Mouse (Mus musculus): ENCODE data around the gene Sema5a. TPM values are rescaled to one million over a fixed set of nuclear protein-coding genes. Genes with fewer than 3 reads are reported as not detected.

Sema5a gene
- polyA plus RNA-seq, 1 experiment from 2014 or later: 0.63 TPM

- no peak for DNase-seq
- Histone ChIP-seq H3K4me1 (replicated peaks) (no peaks in the 10 kb centered on the region), H3K9ac (no peak overlapping the region), H3K27me3 (no peaks in the 10 kb centered on the region), H3K27ac (no peak overlapping the region), H3K4me2 (no peak overlapping the region), H3K36me3 (no peaks in the 10 kb centered on the region), H3K9me3 (replicated peaks) (no peaks in the 10 kb centered on the region), H3K4me3 (replicated peaks) (no peak overlapping the region)
- ATAC-seq (ENCODE audit: low read depth): no peak
- 43% methylated on average over 2 of the region's 2 CpGs for WGBS (ENCODE audit: insufficient replicate concordance)
Observed at GRCm38 (mm10) chr15:32254806-32255205, 10.2 kb downstream of the Sema5a start.

- Histone ChIP-seq H3K36me3 (no peaks in the 10 kb centered on the region), H3K9me3 (replicated peaks) (no peaks in the 10 kb centered on the region), H3K27ac (no peak overlapping the region), H3K27me3 (no peaks in the 10 kb centered on the region), H3K4me3 (replicated peaks) (no peak overlapping the region), H3K4me2 (no peak overlapping the region), H3K9ac (no peak overlapping the region), H3K4me1 (replicated peaks) (no peaks in the 10 kb centered on the region)
- DNase-seq: no peak
- no peak for ATAC-seq (ENCODE audit: low read depth)
- 68% methylated on average over 8 of the region's 8 CpGs for WGBS (ENCODE audit: insufficient replicate concordance)
Observed at GRCm38 (mm10) chr15:32257340-32257739, 12.7 kb downstream of the Sema5a start.

DNA sequence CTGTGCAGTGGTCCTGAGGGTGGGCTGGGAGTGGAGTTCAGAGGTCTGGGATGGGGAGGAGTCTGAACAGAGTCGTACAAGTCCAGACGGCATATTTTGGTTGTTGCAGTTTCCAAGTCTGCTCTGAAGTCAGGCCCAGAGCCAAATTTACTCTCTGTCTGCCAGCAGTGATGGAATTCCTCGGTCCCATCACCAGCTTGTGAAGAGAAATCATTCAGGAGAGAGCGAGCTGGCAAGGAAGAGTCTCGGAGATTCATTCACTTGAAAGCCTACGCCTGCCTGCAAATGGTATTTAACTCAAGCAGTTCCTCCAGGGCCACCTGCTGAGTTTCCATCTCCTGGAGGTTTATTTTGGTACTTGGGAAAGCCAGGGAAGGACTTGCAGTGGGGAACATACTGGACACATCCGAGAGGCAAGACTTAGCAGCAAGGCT, 13.3 kb downstream of the Sema5a start:
- Histone ChIP-seq H3K27ac (no peak overlapping the region), H3K9ac (no peak overlapping the region), H3K4me2 (no peak overlapping the region), H3K4me1 (replicated peaks) (no peaks in the 10 kb centered on the region), H3K27me3 (no peaks in the 10 kb centered on the region), H3K9me3 (replicated peaks) (no peaks in the 10 kb centered on the region), H3K4me3 (replicated peaks) (no peak overlapping the region), H3K36me3 (no peaks in the 10 kb centered on the region)
- DNase-seq: no peak
- 63% methylated on average over 7 of the region's 7 CpGs for WGBS (ENCODE audit: insufficient replicate concordance)
- no peak for ATAC-seq (ENCODE audit: low read depth)

- DNase-seq: no peak
- Histone ChIP-seq H3K27me3 (no peaks in the 10 kb centered on the region), H3K9ac (no peak overlapping the region), H3K4me2 (no peak overlapping the region), H3K27ac (no peak overlapping the region), H3K4me1 (replicated peaks) (no peaks in the 10 kb centered on the region), H3K9me3 (replicated peaks) (no peaks in the 10 kb centered on the region), H3K36me3 (no peaks in the 10 kb centered on the region), H3K4me3 (replicated peaks) (no peak overlapping the region)
- WGBS (ENCODE audit: insufficient replicate concordance): 50% methylated on average over 5 of the region's 5 CpGs
- no peak for ATAC-seq (ENCODE audit: low read depth)
Observed at GRCm38 (mm10) chr15:32259362-32260096, 14.9 kb downstream of the Sema5a start.

DNA sequence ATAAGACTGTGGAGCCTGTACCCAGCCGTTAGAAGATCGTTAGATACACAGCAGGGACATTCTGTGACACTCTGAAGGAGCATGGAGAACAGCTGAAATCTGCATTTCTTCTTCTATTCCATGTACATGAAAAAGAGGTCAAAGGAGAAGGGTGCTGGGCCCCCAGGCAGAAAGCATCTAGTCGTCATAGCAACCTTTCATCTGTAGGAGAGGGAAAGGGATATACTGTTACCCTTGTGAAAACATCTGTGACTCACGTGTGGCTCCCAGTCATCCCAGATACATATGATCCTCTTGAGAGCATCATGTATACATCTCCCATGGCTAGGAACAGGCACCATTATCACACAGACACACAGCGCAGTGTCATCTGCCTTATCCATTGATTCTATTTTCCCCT, 16.3 kb downstream of the Sema5a start:
- Histone ChIP-seq H3K27me3 (no peaks in the 10 kb centered on the region), H3K27ac (no peak overlapping the region), H3K4me2 (no peak overlapping the region), H3K36me3 (no peaks in the 10 kb centered on the region), H3K4me3 (replicated peaks) (no peak overlapping the region), H3K9ac (no peak overlapping the region), H3K4me1 (replicated peaks) (peaks cover 6% of the 10 kb centered on the region), H3K9me3 (replicated peaks) (no peaks in the 10 kb centered on the region)
- ATAC-seq (ENCODE audit: low read depth) (no peak), DNase-seq (no peak)
- WGBS (ENCODE audit: insufficient replicate concordance): 65% methylated on average over 5 of the region's 5 CpGs

DNA sequence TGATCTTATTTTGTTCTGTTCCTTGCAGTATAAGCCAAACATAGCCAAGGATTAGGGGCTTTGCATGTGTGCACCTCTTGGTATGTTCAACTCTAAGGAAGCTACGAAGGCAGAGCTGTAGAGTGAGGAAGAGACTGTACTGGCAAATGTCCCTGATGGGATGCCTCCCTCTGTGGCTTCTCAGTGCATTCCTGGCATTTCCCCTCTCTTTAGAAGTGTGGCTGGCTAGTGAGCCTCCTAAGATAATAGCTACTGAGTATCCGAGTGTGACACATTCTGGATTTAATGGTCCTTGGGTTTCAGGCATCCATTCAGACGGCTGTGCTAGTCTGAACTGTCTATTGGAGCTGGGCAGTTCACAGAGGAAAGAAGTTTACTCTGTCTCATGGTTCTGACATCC, 19.0 kb downstream of the Sema5a start:
- Histone ChIP-seq H3K9me3 (replicated peaks) (no peaks in the 10 kb centered on the region), H3K36me3 (no peaks in the 10 kb centered on the region), H3K4me3 (replicated peaks) (no peak overlapping the region), H3K4me1 (replicated peaks) (peaks cover 15% of the 10 kb centered on the region), H3K27me3 (no peaks in the 10 kb centered on the region), H3K9ac (no peak overlapping the region), H3K27ac (no peak overlapping the region), H3K4me2 (no peak overlapping the region)
- ATAC-seq (ENCODE audit: low read depth) (no peak), DNase-seq (no peak)
- WGBS (ENCODE audit: insufficient replicate concordance): 48% methylated on average over 3 of the region's 3 CpGs

- no peak overlapping the region for H3K4me2 ChIP-seq
- H3K9me3 ChIP-seq (replicated peaks): no peaks in the 10 kb centered on the region
- DNase-seq (no peak), ATAC-seq (ENCODE audit: low read depth) (no peak)
- H3K36me3 ChIP-seq: no peaks in the 10 kb centered on the region
- no peak overlapping the region for H3K4me3 ChIP-seq (replicated peaks)
- H3K4me1 ChIP-seq (replicated peaks): peaks cover 15% of the 10 kb centered on the region
- no peaks in the 10 kb centered on the region for H3K27me3 ChIP-seq
- no peak overlapping the region for H3K27ac ChIP-seq
- 67% methylated on average over 7 of the region's 7 CpGs for WGBS (ENCODE audit: insufficient replicate concordance)
- H3K9ac ChIP-seq: no peak overlapping the region
Observed at GRCm38 (mm10) chr15:32264822-32265377, 20.3 kb downstream of the Sema5a start.

- no peak overlapping the region for H3K4me2 ChIP-seq
- DNase-seq: no peak
Observed at GRCm38 (mm10) chr15:32265378-32265934, 20.8 kb downstream of the Sema5a start.

GRCm38 (mm10) chr15:32266122-32266820, 21.7 kb downstream of the Sema5a start:
- Histone ChIP-seq H3K4me1 (replicated peaks) (peaks cover 15% of the 10 kb centered on the region), H3K9me3 (replicated peaks) (no peaks in the 10 kb centered on the region), H3K27ac (no peak overlapping the region), H3K4me3 (replicated peaks) (no peak overlapping the region), H3K27me3 (no peaks in the 10 kb centered on the region), H3K9ac (no peak overlapping the region; the same call in 1 of the 2 replicates), H3K36me3 (no peaks in the 10 kb centered on the region), H3K4me2 (no peak overlapping the region)
- peak; percentile 63 for ATAC-seq (ENCODE audit: low read depth)
- 52% methylated on average over 15 of the region's 15 CpGs for WGBS (ENCODE audit: insufficient replicate concordance)
- no peak for DNase-seq

More at GRCm38 (mm10) chr15:32265378-32265934, 20.8 kb downstream of the Sema5a start:
- Histone ChIP-seq H3K27me3 (no peaks in the 10 kb centered on the region), H3K9ac (no peak overlapping the region), H3K36me3 (no peaks in the 10 kb centered on the region), H3K4me3 (replicated peaks) (no peak overlapping the region), H3K27ac (no peak overlapping the region), H3K9me3 (replicated peaks) (no peaks in the 10 kb centered on the region), H3K4me1 (replicated peaks) (peaks cover 15% of the 10 kb centered on the region)
- ATAC-seq (ENCODE audit: low read depth): no peak
- 64% methylated on average over 9 of the region's 9 CpGs for WGBS (ENCODE audit: insufficient replicate concordance)

DNA sequence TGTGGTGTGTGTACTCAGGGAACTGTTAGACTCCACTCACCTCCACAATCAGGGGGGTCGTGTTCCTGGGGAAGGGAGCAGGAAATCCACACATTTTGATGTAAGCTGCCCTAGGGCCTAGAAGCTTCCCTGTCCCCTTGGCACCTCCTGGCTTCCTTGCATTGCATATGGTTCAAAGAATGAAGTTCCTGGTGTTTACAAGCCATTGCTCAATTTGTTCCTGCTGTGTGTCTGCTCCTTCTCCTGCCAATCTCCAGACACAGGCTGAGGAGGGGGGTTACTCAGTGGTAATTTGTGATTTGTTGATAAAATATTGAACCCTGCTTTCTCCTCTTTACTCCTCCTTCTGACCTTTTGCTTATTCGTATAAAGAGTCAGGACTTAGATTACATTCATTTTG, 25.5 kb downstream of the Sema5a start:
- H3K4me1 ChIP-seq (replicated peaks): peaks cover 15% of the 10 kb centered on the region
- no peaks in the 10 kb centered on the region for H3K9me3 ChIP-seq (replicated peaks)
- no peak overlapping the region for H3K9ac ChIP-seq
- H3K27ac ChIP-seq: no peak overlapping the region
- WGBS (ENCODE audit: insufficient replicate concordance): 39% methylated on average over 2 of the region's 2 CpGs
- no peak for ATAC-seq (ENCODE audit: low read depth)
- H3K4me3 ChIP-seq (replicated peaks): no peak overlapping the region
- no peak for DNase-seq
- H3K36me3 ChIP-seq: no peaks in the 10 kb centered on the region
- H3K27me3 ChIP-seq: no peaks in the 10 kb centered on the region
- H3K4me2 ChIP-seq: no peak overlapping the region

DNA sequence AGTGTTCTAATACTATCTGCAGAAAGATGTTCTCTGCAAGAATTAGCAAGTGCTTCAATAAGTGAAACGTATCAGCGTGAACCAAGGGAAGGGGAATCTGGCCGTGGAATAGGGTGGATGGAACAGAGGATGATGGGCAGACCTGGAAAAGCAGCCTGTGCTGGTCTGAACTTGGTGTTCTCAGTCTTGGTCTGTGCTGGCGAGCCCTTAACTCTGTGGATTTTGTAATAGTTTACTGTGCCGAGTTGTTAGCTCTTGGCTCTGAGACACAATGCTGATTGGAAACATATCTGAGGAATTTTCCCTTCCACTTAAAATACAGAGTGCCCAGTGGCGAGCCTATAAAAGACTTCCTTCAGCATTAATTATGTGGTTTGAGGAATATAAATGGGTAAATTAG, 29.3 kb downstream of the Sema5a start:
- H3K4me1 ChIP-seq (replicated peaks): no peaks in the 10 kb centered on the region
- ATAC-seq (ENCODE audit: low read depth) (no peak), DNase-seq (no peak)
- no peak overlapping the region for H3K4me3 ChIP-seq (replicated peaks)
- no peak overlapping the region for H3K9ac ChIP-seq
- no peaks in the 10 kb centered on the region for H3K36me3 ChIP-seq
- H3K27me3 ChIP-seq: no peaks in the 10 kb centered on the region
- WGBS (ENCODE audit: insufficient replicate concordance): 59% methylated on average over 6 of the region's 6 CpGs
- H3K9me3 ChIP-seq (replicated peaks): no peaks in the 10 kb centered on the region
- H3K4me2 ChIP-seq: no peak overlapping the region
- H3K27ac ChIP-seq: no peak overlapping the region

Data from liver, embryonic 13.5 days (tissue).